Mouse (Mus musculus) CH12.LX (cell line): ENCODE results near the gene Edem2.

Experiments
- EP300 ChIP-seq: IDR thresholded peaks from 2 replicates; pipeline ENCODE4 v1.6.1; 2011; ENCODE audit warnings: low read length, improper control_type of control experiment
- RCOR1 ChIP-seq: conservative IDR thresholded peaks from 2 replicates; pipeline ENCODE4 v1.6.1; 2012; ENCODE audit warnings: low read depth, mild to moderate bottlenecking, inconsistent platforms, low read length, improper control_type of control experiment
- USF2 ChIP-seq: conservative IDR thresholded peaks from 2 replicates; pipeline ENCODE4 v1.6.1; 2011; ENCODE audit warnings: low read depth, low read length, improper control_type of control experiment

DNA sequence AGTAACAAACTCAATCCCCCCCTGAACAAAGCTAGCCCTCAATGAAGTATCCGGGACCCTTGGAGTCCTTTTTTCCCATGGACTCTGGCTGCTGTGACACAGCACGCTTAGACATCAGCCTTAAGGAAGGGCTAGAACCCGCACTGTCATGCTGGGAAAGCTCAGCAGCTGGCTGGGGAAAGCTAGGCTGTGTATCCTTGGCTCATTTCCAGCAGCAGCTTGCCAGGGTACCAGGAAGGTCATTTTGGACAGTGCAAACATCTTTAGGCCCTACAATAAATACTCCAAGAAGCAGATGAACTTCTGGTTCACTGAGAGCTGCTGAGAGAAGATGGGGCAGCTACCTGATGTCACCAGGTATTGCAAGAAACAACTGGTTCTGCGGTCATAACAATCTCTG is 58.0 kb downstream of the Edem2 start:
- TF ChIP-seq EP300 = no peak
- no peak for TF ChIP-seq RCOR1
- TF ChIP-seq USF2 = no peak
